Mouse (Mus musculus): Measurements from ENCODE around the gene Adora3. TPM values are rescaled to one million over a fixed set of nuclear protein-coding genes. Genes with fewer than 3 reads are reported as not detected.

The Adora3 gene
- polyA plus RNA-seq, 1 experiment = 0.45 TPM

DNA sequence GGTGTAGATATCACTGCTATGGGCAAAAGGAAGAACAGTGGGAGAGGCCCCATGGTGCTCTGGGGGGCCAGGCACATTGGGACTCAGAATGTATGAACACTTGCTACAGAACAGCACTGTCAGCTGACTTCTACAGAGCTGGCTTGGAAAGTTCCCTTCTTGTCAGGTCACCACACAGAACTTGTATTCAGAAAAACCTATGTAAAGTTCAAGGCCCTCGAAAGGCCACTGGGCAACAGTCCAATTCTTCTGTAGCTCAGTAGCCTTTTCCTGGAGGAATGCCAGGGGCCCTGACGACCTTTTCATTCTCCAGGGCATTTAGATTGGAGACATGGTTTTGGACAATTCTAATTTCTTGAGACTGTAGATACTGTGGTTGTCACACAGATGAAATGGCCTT, 2.5 kb upstream of the Adora3 start:
- no peak overlapping the region for H3K27ac ChIP-seq (ENCODE audit: insufficient read depth, low read length)
- no peaks in the 10 kb centered on the region for H3K4me1 ChIP-seq (ENCODE audit: control insufficient read depth, insufficient read depth, low read length)
- H3K4me3 ChIP-seq (ENCODE audit: low read depth, low read length) = no peak overlapping the region
- H3K9ac ChIP-seq (ENCODE audit: low read depth, poor library complexity, severe bottlenecking) = no peak overlapping the region
- H3K9me3 ChIP-seq (replicated peaks; ENCODE audit: control insufficient read depth, insufficient read depth, low read length, poor library complexity, severe bottlenecking) = no peaks in the 10 kb centered on the region
- no peaks in the 10 kb centered on the region for H3K36me3 ChIP-seq (ENCODE audit: control insufficient read depth, insufficient read depth, low read length, poor library complexity, severe bottlenecking)
- TF ChIP-seq CTCF (IDR thresholded peaks at IDR 0.05; ENCODE audit: low read depth, low read length) (no peak), POLR2A (IDR thresholded peaks at IDR 0.05; ENCODE audit: insufficient read depth, low read length) (no peak), EP300 (IDR thresholded peaks at IDR 0.05; ENCODE audit: insufficient read depth, low read depth, low read length) (no peak)
- no peaks in the 10 kb centered on the region for H3K27me3 ChIP-seq (ENCODE audit: control insufficient read depth, insufficient read depth, low read length, poor library complexity, severe bottlenecking)

- Histone ChIP-seq H3K4me3 (ENCODE audit: low read depth, low read length) (no peak overlapping the region), H3K27me3 (ENCODE audit: control insufficient read depth, insufficient read depth, low read length, poor library complexity, severe bottlenecking) (no peaks in the 10 kb centered on the region), H3K9ac (ENCODE audit: low read depth, poor library complexity, severe bottlenecking) (no peak overlapping the region), H3K9me3 (replicated peaks; ENCODE audit: control insufficient read depth, insufficient read depth, low read length, poor library complexity, severe bottlenecking) (no peaks in the 10 kb centered on the region), H3K27ac (ENCODE audit: insufficient read depth, low read length) (no peak overlapping the region), H3K4me1 (ENCODE audit: control insufficient read depth, insufficient read depth, low read length) (no peaks in the 10 kb centered on the region), H3K36me3 (ENCODE audit: control insufficient read depth, insufficient read depth, low read length, poor library complexity, severe bottlenecking) (no peaks in the 10 kb centered on the region)
- no peak for TF ChIP-seq EP300 (IDR thresholded peaks at IDR 0.05; ENCODE audit: insufficient read depth, low read depth, low read length)
- TF ChIP-seq CTCF (IDR thresholded peaks at IDR 0.05; ENCODE audit: low read depth, low read length) = no peak
- no peak for TF ChIP-seq POLR2A (IDR thresholded peaks at IDR 0.05; ENCODE audit: insufficient read depth, low read length)
These were observed 1.4 kb downstream of the Adora3 start for GRCm38 (mm10) chr3:105872034-105872433.

- Histone ChIP-seq H3K27me3 (ENCODE audit: control insufficient read depth, insufficient read depth, low read length, poor library complexity, severe bottlenecking) (no peaks in the 10 kb centered on the region; the same call in 1 of the 2 replicates), H3K9ac (ENCODE audit: low read depth, poor library complexity, severe bottlenecking) (no peak overlapping the region), H3K27ac (ENCODE audit: insufficient read depth, low read length) (no peak overlapping the region), H3K9me3 (replicated peaks; ENCODE audit: control insufficient read depth, insufficient read depth, low read length, poor library complexity, severe bottlenecking) (no peaks in the 10 kb centered on the region), H3K4me3 (ENCODE audit: low read depth, low read length) (no peak overlapping the region), H3K36me3 (ENCODE audit: control insufficient read depth, insufficient read depth, low read length, poor library complexity, severe bottlenecking) (no peaks in the 10 kb centered on the region), H3K4me1 (ENCODE audit: control insufficient read depth, insufficient read depth, low read length) (no peaks in the 10 kb centered on the region)
- TF ChIP-seq POLR2A (IDR thresholded peaks at IDR 0.05; ENCODE audit: insufficient read depth, low read length) = no peak
- no peak for TF ChIP-seq EP300 (IDR thresholded peaks at IDR 0.05; ENCODE audit: insufficient read depth, low read depth, low read length)
- TF ChIP-seq CTCF (IDR thresholded peaks at IDR 0.05; ENCODE audit: low read depth, low read length) = no peak
These were observed 1.9 kb downstream of the Adora3 start for GRCm38 (mm10) chr3:105872579-105872978.

GRCm38 (mm10) chr3:105873451-105874445, 3.1 kb downstream of the Adora3 start:
- Histone ChIP-seq H3K4me3 (ENCODE audit: low read depth, low read length) (no peak overlapping the region), H3K27me3 (ENCODE audit: control insufficient read depth, insufficient read depth, low read length, poor library complexity, severe bottlenecking) (no peaks in the 10 kb centered on the region; the same call in 1 of the 2 replicates), H3K27ac (ENCODE audit: insufficient read depth, low read length) (no peak overlapping the region), H3K4me1 (ENCODE audit: control insufficient read depth, insufficient read depth, low read length) (no peaks in the 10 kb centered on the region), H3K9me3 (replicated peaks; ENCODE audit: control insufficient read depth, insufficient read depth, low read length, poor library complexity, severe bottlenecking) (no peaks in the 10 kb centered on the region), H3K9ac (ENCODE audit: low read depth, poor library complexity, severe bottlenecking) (no peak overlapping the region), H3K36me3 (ENCODE audit: control insufficient read depth, insufficient read depth, low read length, poor library complexity, severe bottlenecking) (no peaks in the 10 kb centered on the region)
- TF ChIP-seq POLR2A (IDR thresholded peaks at IDR 0.05; ENCODE audit: insufficient read depth, low read length) (no peak), EP300 (IDR thresholded peaks at IDR 0.05; ENCODE audit: insufficient read depth, low read depth, low read length) (no peak), CTCF (IDR thresholded peaks at IDR 0.05; ENCODE audit: low read depth, low read length) (no peak)

- Histone ChIP-seq H3K4me1 (ENCODE audit: control insufficient read depth, insufficient read depth, low read length) (no peaks in the 10 kb centered on the region), H3K27me3 (ENCODE audit: control insufficient read depth, insufficient read depth, low read length, poor library complexity, severe bottlenecking) (no peaks in the 10 kb centered on the region; the same call in 1 of the 2 replicates), H3K9me3 (replicated peaks; ENCODE audit: control insufficient read depth, insufficient read depth, low read length, poor library complexity, severe bottlenecking) (no peaks in the 10 kb centered on the region), H3K36me3 (ENCODE audit: control insufficient read depth, insufficient read depth, low read length, poor library complexity, severe bottlenecking) (no peaks in the 10 kb centered on the region), H3K4me3 (ENCODE audit: low read depth, low read length) (no peak overlapping the region), H3K27ac (ENCODE audit: insufficient read depth, low read length) (no peak overlapping the region), H3K9ac (ENCODE audit: low read depth, poor library complexity, severe bottlenecking) (no peak overlapping the region)
- no peak for TF ChIP-seq CTCF (IDR thresholded peaks at IDR 0.05; ENCODE audit: low read depth, low read length)
- no peak for TF ChIP-seq EP300 (IDR thresholded peaks at IDR 0.05; ENCODE audit: insufficient read depth, low read depth, low read length)
- no peak for TF ChIP-seq POLR2A (IDR thresholded peaks at IDR 0.05; ENCODE audit: insufficient read depth, low read length)
These were observed 5.4 kb downstream of the Adora3 start for GRCm38 (mm10) chr3:105876022-105876421.

- Histone ChIP-seq H3K9me3 (replicated peaks; ENCODE audit: control insufficient read depth, insufficient read depth, low read length, poor library complexity, severe bottlenecking) (no peaks in the 10 kb centered on the region), H3K27me3 (ENCODE audit: control insufficient read depth, insufficient read depth, low read length, poor library complexity, severe bottlenecking) (no peaks in the 10 kb centered on the region; the same call in 1 of the 2 replicates), H3K9ac (ENCODE audit: low read depth, poor library complexity, severe bottlenecking) (no peak overlapping the region), H3K27ac (ENCODE audit: insufficient read depth, low read length) (no peak overlapping the region), H3K4me1 (ENCODE audit: control insufficient read depth, insufficient read depth, low read length) (no peaks in the 10 kb centered on the region), H3K36me3 (ENCODE audit: control insufficient read depth, insufficient read depth, low read length, poor library complexity, severe bottlenecking) (no peaks in the 10 kb centered on the region), H3K4me3 (ENCODE audit: low read depth, low read length) (no peak overlapping the region)
- TF ChIP-seq CTCF (IDR thresholded peaks at IDR 0.05; ENCODE audit: low read depth, low read length) = no peak
These were observed 6.7 kb downstream of the Adora3 start for GRCm38 (mm10) chr3:105877252-105877803.

Measured in ES-Bruce4 (cell line).